Mouse (Mus musculus): Measurements from ENCODE around the gene Vars. TPM values are rescaled to one million over a fixed set of nuclear protein-coding genes. Genes with fewer than 3 reads are reported as not detected.

Gene Vars
- polyA plus RNA-seq, 1 experiment from 2014 or later = 140 TPM

GRCm38 (mm10) chr17:35009586-35009985 is 8.8 kb downstream of the Vars start:
- no peak for ATAC-seq (replicated peaks; ENCODE audit: low FRiP score)
- no peak overlapping the region for H3K4me3 ChIP-seq (replicated peaks)
- no peak overlapping the region for H3K27ac ChIP-seq
- no peaks in the 10 kb centered on the region for H3K27me3 ChIP-seq
- H3K4me2 ChIP-seq = no peak overlapping the region
- H3K9ac ChIP-seq = no peak overlapping the region
- no peaks in the 10 kb centered on the region for H3K4me1 ChIP-seq
- H3K9me3 ChIP-seq (replicated peaks) = no peaks in the 10 kb centered on the region
- H3K36me3 ChIP-seq = peaks cover 98% of the 10 kb centered on the region
- WGBS = 78% methylated on average over 7 of the region's 7 CpGs

GRCm38 (mm10) chr17:35011440-35011839 is 10.7 kb downstream of the Vars start:
- peaks cover 6% of the 10 kb centered on the region for H3K4me1 ChIP-seq
- H3K4me3 ChIP-seq (replicated peaks) = no peak overlapping the region
- H3K9ac ChIP-seq = no peak overlapping the region
- no peak for ATAC-seq (replicated peaks; ENCODE audit: low FRiP score)
- H3K4me2 ChIP-seq = no peak overlapping the region
- H3K9me3 ChIP-seq (replicated peaks) = no peaks in the 10 kb centered on the region
- 95% methylated on average over 8 of the region's 8 CpGs for WGBS
- no peak overlapping the region for H3K27ac ChIP-seq
- H3K27me3 ChIP-seq = no peaks in the 10 kb centered on the region
- H3K36me3 ChIP-seq = peaks cover 100% of the 10 kb centered on the region

DNA sequence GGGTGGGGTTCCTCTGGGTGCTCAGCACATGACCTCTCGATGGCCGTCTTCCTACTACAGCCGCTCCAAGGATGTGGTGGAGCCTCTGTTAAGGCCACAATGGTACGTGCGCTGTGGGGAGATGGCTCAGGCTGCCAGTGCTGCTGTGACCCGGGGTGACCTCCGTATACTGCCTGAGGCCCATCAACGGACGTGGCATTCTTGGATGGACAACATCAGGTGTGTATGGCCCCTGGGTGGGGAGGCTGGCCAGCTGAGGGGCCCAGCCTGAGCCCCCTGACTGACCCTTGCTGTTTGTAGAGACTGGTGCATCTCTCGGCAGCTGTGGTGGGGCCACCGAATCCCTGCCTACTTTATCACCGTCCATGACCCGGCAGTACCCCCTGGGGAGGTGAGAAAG is 11.6 kb downstream of the Vars start:
- Histone ChIP-seq H3K27me3 (no peaks in the 10 kb centered on the region), H3K9ac (no peak overlapping the region), H3K4me3 (replicated peaks) (no peak overlapping the region), H3K4me2 (no peak overlapping the region), H3K36me3 (peaks cover 98% of the 10 kb centered on the region), H3K9me3 (replicated peaks) (no peaks in the 10 kb centered on the region), H3K4me1 (peaks cover 10% of the 10 kb centered on the region), H3K27ac (no peak overlapping the region)
- no peak for ATAC-seq (replicated peaks; ENCODE audit: low FRiP score)
- WGBS = 83% methylated on average over 13 of the region's 13 CpGs

DNA sequence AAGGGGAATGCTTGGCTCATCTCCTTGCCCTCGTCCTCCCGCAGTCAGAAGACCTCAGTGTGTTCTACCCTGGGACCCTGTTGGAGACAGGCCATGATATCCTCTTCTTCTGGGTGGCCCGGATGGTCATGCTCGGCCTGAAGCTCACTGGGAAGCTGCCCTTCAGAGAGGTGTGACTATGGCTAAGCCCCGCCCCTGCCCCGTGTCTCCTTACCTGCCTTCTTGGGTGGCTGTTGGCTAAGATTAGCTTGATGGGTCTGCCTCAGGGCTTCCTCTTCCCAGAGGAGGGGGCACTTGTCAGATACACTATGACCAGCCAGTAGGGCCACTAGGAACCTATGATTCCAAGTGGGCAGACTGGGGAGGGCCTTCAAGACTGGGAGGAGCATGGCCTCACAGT is 12.4 kb downstream of the Vars start:
- ATAC-seq (replicated peaks; ENCODE audit: low FRiP score) = no peak
- no peak overlapping the region for H3K27ac ChIP-seq
- 78% methylated on average over 6 of the region's 6 CpGs for WGBS

DNA sequence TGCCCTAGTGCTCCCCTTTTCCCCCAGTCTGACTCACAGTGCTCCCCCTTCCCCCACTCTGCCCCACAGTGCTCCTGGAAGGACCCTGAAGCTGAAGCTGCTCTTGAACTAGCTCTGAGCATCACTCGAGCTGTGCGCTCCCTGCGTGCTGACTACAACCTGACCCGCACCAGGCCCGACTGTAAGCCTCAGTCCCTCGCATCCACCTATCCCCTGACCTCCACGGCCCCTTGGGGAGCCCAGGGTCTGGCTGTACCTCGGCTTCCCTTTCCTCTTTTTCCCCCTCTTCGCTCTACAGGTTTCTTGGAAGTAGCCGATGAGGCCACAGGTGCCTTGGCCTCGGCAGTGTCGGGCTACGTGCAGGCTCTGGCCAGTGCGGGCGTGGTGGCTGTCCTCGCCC is 14.5 kb downstream of the Vars start:
- ATAC-seq (replicated peaks; ENCODE audit: low FRiP score) = no peak
- Histone ChIP-seq H3K9me3 (replicated peaks) (no peaks in the 10 kb centered on the region), H3K4me3 (replicated peaks) (no peak overlapping the region), H3K27me3 (no peaks in the 10 kb centered on the region), H3K27ac (no peak overlapping the region), H3K4me1 (peaks cover 10% of the 10 kb centered on the region), H3K36me3 (peaks cover 69% of the 10 kb centered on the region), H3K9ac (no peak overlapping the region), H3K4me2 (no peak overlapping the region)
- 93% methylated on average over 16 of the region's 16 CpGs for WGBS

More for the DNA sequence above, 12.4 kb downstream of the Vars start:
- Histone ChIP-seq H3K36me3 (peaks cover 90% of the 10 kb centered on the region), H3K4me2 (no peak overlapping the region), H3K4me3 (replicated peaks) (no peak overlapping the region), H3K4me1 (peaks cover 10% of the 10 kb centered on the region), H3K9me3 (replicated peaks) (no peaks in the 10 kb centered on the region), H3K9ac (no peak overlapping the region), H3K27me3 (no peaks in the 10 kb centered on the region)

DNA sequence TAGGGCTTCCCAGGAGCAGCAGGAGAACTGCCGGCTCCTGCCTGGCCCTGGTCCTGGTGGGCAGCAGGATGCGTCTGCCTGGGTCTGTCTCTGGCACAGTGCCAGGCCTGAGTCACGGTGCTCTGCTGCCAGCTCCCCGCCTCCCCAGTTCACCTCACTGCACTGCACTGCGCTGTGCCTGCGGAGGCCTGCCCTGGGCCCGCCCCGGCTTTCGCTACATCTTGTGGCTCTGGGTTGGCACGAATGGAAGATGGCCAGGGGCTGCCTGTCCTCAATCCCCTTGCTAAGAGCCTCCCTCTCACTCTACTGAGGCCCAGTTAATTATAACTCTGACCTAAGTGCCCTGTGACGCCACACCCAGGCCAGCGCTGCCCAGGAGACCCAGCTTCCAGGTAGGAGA is 15.6 kb downstream of the Vars start, which contains the start of gene Vwa7:
Gene Vwa7 (plus strand): TSS at position 204 of the 400 bp plus-strand sequence.
- Histone ChIP-seq H3K4me2 (no peak within 1 kb of the TSS), H3K36me3 (peaks cover 59% of the 10 kb centered on the region), H3K27me3 (no peaks in the 10 kb centered on the region), H3K9me3 (replicated peaks) (no peaks in the 10 kb centered on the region), H3K4me1 (peaks cover 16% of the 10 kb centered on the region), H3K27ac (peak within 1 kb of the TSS; percentile 32), H3K9ac (no peak within 1 kb of the TSS), H3K4me3 (replicated peaks) (no peak within 1 kb of the TSS)
- WGBS = 67% methylated on average over 12 of the region's 12 CpGs
- peak; percentile 22; the same call in 1 of the 2 replicates for ATAC-seq (replicated peaks; ENCODE audit: low FRiP score)

- WGBS = 77% methylated on average over 10 of the region's 10 CpGs
- Histone ChIP-seq H3K9me3 (replicated peaks) (no peaks in the 10 kb centered on the region), H3K4me2 (no peak overlapping the region), H3K27me3 (no peaks in the 10 kb centered on the region), H3K4me3 (replicated peaks) (no peak overlapping the region), H3K36me3 (peaks cover 52% of the 10 kb centered on the region), H3K9ac (no peak overlapping the region), H3K4me1 (peaks cover 19% of the 10 kb centered on the region), H3K27ac (peak overlapping the region; percentile 32; the same call in 1 of the 2 replicates)
- no peak for ATAC-seq (replicated peaks; ENCODE audit: low FRiP score)
Observed at GRCm38 (mm10) chr17:35016791-35017705, 16.3 kb downstream of the Vars start.

DNA sequence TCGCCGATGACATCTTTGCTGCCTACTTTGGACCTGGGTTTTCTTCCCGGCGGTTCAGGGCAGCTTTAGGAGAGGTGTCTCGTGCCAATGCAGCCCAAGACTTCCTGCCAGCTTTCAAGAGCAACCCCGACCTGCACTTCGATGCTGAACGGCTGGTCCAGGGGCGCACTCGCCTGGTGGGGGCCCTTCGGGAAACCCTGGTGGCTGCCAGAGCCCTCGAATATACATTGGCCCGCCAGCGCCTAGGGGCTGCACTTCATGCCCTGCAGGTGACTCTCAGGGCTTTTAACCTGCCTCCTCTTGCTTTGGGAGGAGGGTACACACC is 16.9 kb downstream of the Vars start:
- ATAC-seq (replicated peaks; ENCODE audit: low FRiP score) = no peak
- WGBS = 71% methylated on average over 14 of the region's 14 CpGs
- H3K27me3 ChIP-seq = no peaks in the 10 kb centered on the region
- H3K36me3 ChIP-seq = peaks cover 46% of the 10 kb centered on the region
- H3K27ac ChIP-seq = no peak overlapping the region
- H3K4me1 ChIP-seq = peaks cover 19% of the 10 kb centered on the region
- no peaks in the 10 kb centered on the region for H3K9me3 ChIP-seq (replicated peaks)
- no peak overlapping the region for H3K9ac ChIP-seq
- H3K4me3 ChIP-seq (replicated peaks) = no peak overlapping the region
- no peak overlapping the region for H3K4me2 ChIP-seq

DNA sequence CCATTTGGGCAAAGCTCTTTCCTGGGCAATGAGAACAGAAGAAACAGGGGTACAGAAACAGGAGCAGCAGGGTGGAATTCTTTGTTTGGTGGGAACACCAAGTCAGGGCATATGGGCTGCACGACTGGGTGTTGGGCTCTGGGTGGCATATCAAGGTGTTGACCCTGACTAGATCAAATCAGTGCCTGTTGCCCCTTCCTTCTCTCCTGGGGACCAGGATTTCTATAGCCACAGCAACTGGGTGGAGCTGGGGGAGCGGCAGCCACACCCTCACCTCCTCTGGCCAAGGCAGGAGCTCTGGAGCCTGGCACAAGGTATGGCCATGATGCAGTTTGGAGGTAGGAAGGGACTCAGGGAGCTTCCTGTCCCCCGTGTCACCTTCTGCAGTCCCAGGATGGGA is 17.4 kb downstream of the Vars start:
- ATAC-seq (replicated peaks; ENCODE audit: low FRiP score) = no peak
- 84% methylated on average over 3 of the region's 3 CpGs for WGBS
- H3K4me2 ChIP-seq = no peak overlapping the region
- peaks cover 19% of the 10 kb centered on the region for H3K4me1 ChIP-seq
- H3K27ac ChIP-seq = no peak overlapping the region
- H3K9me3 ChIP-seq (replicated peaks) = no peaks in the 10 kb centered on the region
- peaks cover 41% of the 10 kb centered on the region for H3K36me3 ChIP-seq
- H3K9ac ChIP-seq = no peak overlapping the region
- no peak overlapping the region for H3K4me3 ChIP-seq (replicated peaks)
- H3K27me3 ChIP-seq = no peaks in the 10 kb centered on the region

GRCm38 (mm10) chr17:35019894-35020293 is 19.1 kb downstream of the Vars start:
- no peaks in the 10 kb centered on the region for H3K9me3 ChIP-seq (replicated peaks)
- H3K4me3 ChIP-seq (replicated peaks) = no peak overlapping the region
- H3K9ac ChIP-seq = no peak overlapping the region
- H3K27me3 ChIP-seq = no peaks in the 10 kb centered on the region
- no peak overlapping the region for H3K4me2 ChIP-seq
- WGBS = 71% methylated on average over 11 of the region's 11 CpGs
- peaks cover 32% of the 10 kb centered on the region for H3K4me1 ChIP-seq
- no peak overlapping the region for H3K27ac ChIP-seq
- peaks cover 23% of the 10 kb centered on the region for H3K36me3 ChIP-seq
- ATAC-seq (replicated peaks; ENCODE audit: low FRiP score) = no peak

GRCm38 (mm10) chr17:35020551-35020950 is 19.8 kb downstream of the Vars start:
- WGBS = 88% methylated on average over 8 of the region's 8 CpGs
- no peak for ATAC-seq (replicated peaks; ENCODE audit: low FRiP score)
- Histone ChIP-seq H3K27me3 (no peaks in the 10 kb centered on the region), H3K4me2 (no peak overlapping the region), H3K4me3 (replicated peaks) (no peak overlapping the region), H3K27ac (no peak overlapping the region), H3K9me3 (replicated peaks) (no peaks in the 10 kb centered on the region), H3K36me3 (peaks cover 17% of the 10 kb centered on the region), H3K4me1 (peaks cover 37% of the 10 kb centered on the region), H3K9ac (no peak overlapping the region)

DNA sequence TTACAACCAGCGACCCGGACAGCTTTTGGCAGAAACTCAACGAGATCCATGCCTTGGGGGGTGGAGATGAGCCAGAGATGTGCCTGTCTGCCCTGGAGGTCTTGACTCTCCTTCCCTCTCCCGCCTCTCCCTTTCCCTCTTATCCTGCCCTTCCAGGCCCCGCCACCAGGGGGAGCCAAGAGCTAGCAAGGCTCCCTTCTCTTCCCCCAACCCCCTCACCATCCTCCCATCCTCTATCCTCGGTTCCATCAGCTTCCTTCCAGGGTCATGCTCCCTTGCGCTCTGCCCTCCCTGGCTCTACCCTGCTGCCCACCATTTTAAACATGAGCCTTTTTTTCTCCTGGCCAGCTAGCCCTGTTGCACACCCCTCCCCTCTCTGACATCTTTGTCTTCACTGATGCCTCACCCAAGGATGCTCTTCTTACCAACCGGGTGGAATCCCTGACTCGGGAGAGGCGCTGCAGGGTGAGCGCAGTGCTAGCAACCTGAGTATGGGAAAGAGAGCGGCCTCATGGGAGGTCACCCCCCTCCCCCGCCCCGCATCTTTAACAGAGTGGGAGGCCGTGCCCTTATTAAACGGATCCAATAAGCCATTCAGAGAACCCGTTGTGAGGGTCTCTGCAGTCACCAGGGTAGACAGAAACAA is 20.5 kb downstream of the Vars start:
- 10% methylated on average over 17 of the region's 17 CpGs for WGBS
- no peaks in the 10 kb centered on the region for H3K27me3 ChIP-seq
- peaks cover 41% of the 10 kb centered on the region for H3K4me1 ChIP-seq
- no peaks in the 10 kb centered on the region for H3K9me3 ChIP-seq (replicated peaks)
- peaks cover 10% of the 10 kb centered on the region for H3K36me3 ChIP-seq
- H3K9ac ChIP-seq = peak overlapping the region; percentile 26; the same call in 1 of the 2 replicates
- peak overlapping the region; percentile 76 for H3K27ac ChIP-seq
- peak overlapping the region; percentile 10; the same call in 1 of the 2 replicates for H3K4me3 ChIP-seq (replicated peaks)
- ATAC-seq (replicated peaks; ENCODE audit: low FRiP score) = peak; percentile 65
- peak overlapping the region; percentile 46 for H3K4me2 ChIP-seq

Data from kidney, embryonic 15.5 days (tissue).